Mouse (Mus musculus): Measurements from ENCODE around the gene Gli3. TPM values are rescaled to one million over a fixed set of nuclear protein-coding genes. Genes with fewer than 3 reads are reported as not detected.

Gli3 gene
- polyA plus RNA-seq, 1 experiment from 2014 or later: 7.0 TPM

DNA sequence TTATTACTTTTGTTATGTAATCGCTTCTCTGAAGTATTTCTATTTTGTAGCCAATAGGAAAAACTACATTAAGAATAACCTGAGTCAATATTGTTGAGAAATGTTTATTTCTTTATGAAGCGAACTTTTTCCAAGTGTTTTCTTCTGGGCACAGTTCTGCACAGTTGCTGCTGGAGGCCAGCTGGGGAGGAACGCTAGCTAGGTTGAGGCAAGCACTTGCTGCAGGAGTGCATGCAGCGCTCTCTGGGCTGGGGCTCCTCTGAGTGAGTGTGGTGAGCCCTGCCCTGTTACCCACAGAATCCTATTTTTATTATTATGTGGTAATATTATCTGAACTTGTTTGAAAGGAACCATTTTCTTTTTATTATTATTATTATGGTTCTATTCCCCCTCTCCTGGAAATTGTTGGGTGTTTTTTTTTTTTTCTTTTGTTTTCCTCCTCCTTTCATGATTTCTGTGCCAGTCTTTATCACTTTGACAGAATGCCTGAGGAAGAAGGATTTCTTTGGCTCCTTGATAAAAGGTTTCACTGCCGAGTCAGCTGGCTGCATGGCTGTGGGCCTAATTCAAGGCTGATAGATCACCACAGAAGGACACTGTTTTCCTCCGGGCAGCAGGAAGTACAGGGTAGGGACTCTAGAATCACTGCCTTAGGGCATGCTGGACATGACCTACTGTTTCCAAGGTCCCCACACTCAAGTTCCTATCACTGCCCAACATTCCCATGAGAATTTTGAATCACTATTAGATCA, 225.2 kb downstream of the Gli3 start:
- Histone ChIP-seq H3K27ac (replicated peaks in 1 of 2; ENCODE audit: control insufficient read depth in 1 of 2, insufficient read depth in 1 of 2, low read depth in 2 of 2, low read length in 2 of 2) (no peak overlapping the region), H3K36me3 (ENCODE audit: control insufficient read depth, insufficient read depth, low read length) (no peaks in the 10 kb centered on the region), H3K9ac (ENCODE audit: low read length) (no peak overlapping the region), H3K27me3 (ENCODE audit: control insufficient read depth, insufficient read depth, low read length) (no peaks in the 10 kb centered on the region), H3K9me3 (ENCODE audit: control insufficient read depth, low read length) (no peaks in the 10 kb centered on the region), H3K4me1 (ENCODE audit: control insufficient read depth in 2 of 2, insufficient read depth in 2 of 2, low read length in 2 of 2) (0 out of 4 replicates have a peak, but pooled peaks cover 0 to 3% of the 10 kb centered on the region in 2 experiments), H3K4me3 (ENCODE audit: control insufficient read depth in 1 of 2, insufficient read depth in 1 of 2, low read depth in 1 of 2, low read length in 2 of 2) (no peak overlapping the region), H3K4me2 (ENCODE audit: low read length) (no peak overlapping the region)
- no peak for ATAC-seq (ENCODE audit: insufficient number of reproducible peaks, insufficient read depth, low FRiP score, low read depth)
- WGBS: 63% methylated on average over 6 of the region's 6 CpGs

GRCm38 (mm10) chr13:15688826-15689501, 225.9 kb downstream of the Gli3 start:
- H3K27me3 ChIP-seq (ENCODE audit: control insufficient read depth, insufficient read depth, low read length): no peaks in the 10 kb centered on the region
- no peak overlapping the region for H3K4me2 ChIP-seq (ENCODE audit: low read length)
- ATAC-seq (ENCODE audit: insufficient number of reproducible peaks, insufficient read depth, low FRiP score, low read depth): no peak
- H3K4me3 ChIP-seq (ENCODE audit: control insufficient read depth in 1 of 2, insufficient read depth in 1 of 2, low read depth in 1 of 2, low read length in 2 of 2): no peak overlapping the region
- H3K9me3 ChIP-seq (ENCODE audit: control insufficient read depth, low read length): no peaks in the 10 kb centered on the region
- H3K4me1 ChIP-seq (ENCODE audit: control insufficient read depth in 2 of 2, insufficient read depth in 2 of 2, low read length in 2 of 2): 0 out of 4 replicates have a peak, but pooled peaks cover 0 to 3% of the 10 kb centered on the region in 2 experiments
- WGBS: 87% methylated on average over 5 of the region's 5 CpGs
- no peak overlapping the region for H3K27ac ChIP-seq (replicated peaks in 1 of 2; ENCODE audit: control insufficient read depth in 1 of 2, insufficient read depth in 1 of 2, low read depth in 2 of 2, low read length in 2 of 2)
- no peaks in the 10 kb centered on the region for H3K36me3 ChIP-seq (ENCODE audit: control insufficient read depth, insufficient read depth, low read length)
- H3K9ac ChIP-seq (ENCODE audit: low read length): no peak overlapping the region

DNA sequence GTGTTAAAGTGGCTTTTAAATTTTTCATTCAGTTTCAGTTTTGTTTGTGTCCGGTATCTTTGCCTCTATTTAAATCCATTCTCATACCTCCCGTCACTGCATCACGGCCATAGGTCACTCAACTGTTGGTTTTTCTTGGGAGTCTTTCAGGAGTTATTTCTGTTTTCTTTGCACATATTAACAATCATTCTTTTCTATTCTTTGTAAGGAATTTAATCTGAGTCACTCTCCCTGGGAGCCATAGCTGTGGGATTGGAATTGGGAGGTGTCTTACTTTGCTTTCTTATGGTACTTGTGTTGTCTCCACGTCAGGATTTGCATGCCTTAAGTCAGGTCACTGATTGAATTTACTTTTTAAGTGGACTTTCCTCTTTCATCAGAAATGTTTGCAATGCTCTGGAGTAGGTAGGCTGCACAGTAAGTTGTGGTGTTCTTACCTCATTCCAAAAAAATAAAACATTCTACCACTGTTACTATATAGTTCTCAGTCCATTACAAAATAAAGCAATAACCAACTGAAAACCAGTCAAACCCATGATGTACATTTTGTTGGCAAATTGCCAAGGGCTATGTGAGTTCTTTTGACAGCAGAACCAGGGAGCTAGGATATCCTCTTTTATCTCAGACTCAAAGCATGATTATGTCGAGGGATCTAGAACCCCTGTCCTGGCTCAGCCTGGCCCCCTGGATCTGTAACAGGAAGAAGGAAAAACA, 228.9 kb downstream of the Gli3 start:
- 52% methylated on average over 5 of the region's 5 CpGs for WGBS
- Histone ChIP-seq H3K36me3 (ENCODE audit: control insufficient read depth, insufficient read depth, low read length) (no peaks in the 10 kb centered on the region), H3K4me1 (ENCODE audit: control insufficient read depth in 2 of 2, insufficient read depth in 2 of 2, low read length in 2 of 2) (0 out of 4 replicates have a peak, but pooled peaks cover 0 to 3% of the 10 kb centered on the region in 2 experiments), H3K9ac (ENCODE audit: low read length) (no peak overlapping the region), H3K9me3 (ENCODE audit: control insufficient read depth, low read length) (no peaks in the 10 kb centered on the region), H3K27ac (replicated peaks in 1 of 2; ENCODE audit: control insufficient read depth in 1 of 2, insufficient read depth in 1 of 2, low read depth in 2 of 2, low read length in 2 of 2) (no peak overlapping the region), H3K4me2 (ENCODE audit: low read length) (no peak overlapping the region), H3K4me3 (ENCODE audit: control insufficient read depth in 1 of 2, insufficient read depth in 1 of 2, low read depth in 1 of 2, low read length in 2 of 2) (no peak overlapping the region), H3K27me3 (ENCODE audit: control insufficient read depth, insufficient read depth, low read length) (no peaks in the 10 kb centered on the region)
- ATAC-seq (ENCODE audit: insufficient number of reproducible peaks, insufficient read depth, low FRiP score, low read depth): no peak

GRCm38 (mm10) chr13:15692465-15692809, 229.4 kb downstream of the Gli3 start:
- no peak for ATAC-seq (ENCODE audit: insufficient number of reproducible peaks, insufficient read depth, low FRiP score, low read depth)
- Histone ChIP-seq H3K36me3 (ENCODE audit: control insufficient read depth, insufficient read depth, low read length) (no peaks in the 10 kb centered on the region), H3K27ac (replicated peaks in 1 of 2; ENCODE audit: control insufficient read depth in 1 of 2, insufficient read depth in 1 of 2, low read depth in 2 of 2, low read length in 2 of 2) (no peak overlapping the region), H3K9me3 (ENCODE audit: control insufficient read depth, low read length) (no peaks in the 10 kb centered on the region), H3K27me3 (ENCODE audit: control insufficient read depth, insufficient read depth, low read length) (no peaks in the 10 kb centered on the region), H3K4me3 (ENCODE audit: control insufficient read depth in 1 of 2, insufficient read depth in 1 of 2, low read depth in 1 of 2, low read length in 2 of 2) (no peak overlapping the region), H3K9ac (ENCODE audit: low read length) (no peak overlapping the region), H3K4me1 (ENCODE audit: control insufficient read depth in 2 of 2, insufficient read depth in 2 of 2, low read length in 2 of 2) (0 out of 4 replicates have a peak, but pooled peaks cover 0 to 3% of the 10 kb centered on the region in 2 experiments), H3K4me2 (ENCODE audit: low read length) (no peak overlapping the region)

DNA sequence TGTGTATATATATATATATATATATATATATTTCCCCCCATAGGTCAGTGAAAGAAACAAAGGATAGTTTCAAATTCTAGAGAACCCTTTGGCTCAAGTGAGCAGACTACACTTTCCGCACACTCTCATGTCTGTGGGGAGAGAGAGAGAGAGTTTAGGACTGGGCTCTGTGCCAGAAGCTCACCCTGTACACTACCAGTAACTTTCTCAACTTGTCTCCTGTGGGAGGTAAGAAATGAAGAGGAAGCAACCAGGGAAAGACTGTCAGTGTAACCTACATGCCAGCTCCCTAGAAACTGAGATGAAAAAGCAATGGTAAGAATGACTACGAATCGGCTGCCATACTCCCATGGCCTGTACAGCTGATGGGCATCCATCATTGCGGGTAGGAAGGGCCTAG, 235.2 kb downstream of the Gli3 start:
- Histone ChIP-seq H3K4me2 (ENCODE audit: low read length) (no peak overlapping the region), H3K9ac (ENCODE audit: low read length) (no peak overlapping the region), H3K36me3 (ENCODE audit: control insufficient read depth, insufficient read depth, low read length) (no peaks in the 10 kb centered on the region), H3K27me3 (ENCODE audit: control insufficient read depth, insufficient read depth, low read length) (no peaks in the 10 kb centered on the region), H3K4me3 (ENCODE audit: control insufficient read depth in 1 of 2, insufficient read depth in 1 of 2, low read depth in 1 of 2, low read length in 2 of 2) (no peak overlapping the region), H3K9me3 (ENCODE audit: control insufficient read depth, low read length) (no peaks in the 10 kb centered on the region), H3K4me1 (ENCODE audit: control insufficient read depth in 2 of 2, insufficient read depth in 2 of 2, low read length in 2 of 2) (no peaks in the 10 kb centered on the region), H3K27ac (replicated peaks in 1 of 2; ENCODE audit: control insufficient read depth in 1 of 2, insufficient read depth in 1 of 2, low read depth in 2 of 2, low read length in 2 of 2) (no peak overlapping the region)
- ATAC-seq (ENCODE audit: insufficient number of reproducible peaks, insufficient read depth, low FRiP score, low read depth): no peak
- WGBS: 67% methylated on average over 4 of the region's 4 CpGs

GRCm38 (mm10) chr13:15699116-15699515, 236.1 kb downstream of the Gli3 start:
- Histone ChIP-seq H3K36me3 (ENCODE audit: control insufficient read depth, insufficient read depth, low read length) (no peaks in the 10 kb centered on the region), H3K4me2 (ENCODE audit: low read length) (no peak overlapping the region), H3K4me1 (ENCODE audit: control insufficient read depth in 2 of 2, insufficient read depth in 2 of 2, low read length in 2 of 2) (no peaks in the 10 kb centered on the region), H3K27ac (replicated peaks in 1 of 2; ENCODE audit: control insufficient read depth in 1 of 2, insufficient read depth in 1 of 2, low read depth in 2 of 2, low read length in 2 of 2) (no peak overlapping the region), H3K27me3 (ENCODE audit: control insufficient read depth, insufficient read depth, low read length) (no peaks in the 10 kb centered on the region), H3K4me3 (ENCODE audit: control insufficient read depth in 1 of 2, insufficient read depth in 1 of 2, low read depth in 1 of 2, low read length in 2 of 2) (no peak overlapping the region), H3K9ac (ENCODE audit: low read length) (no peak overlapping the region), H3K9me3 (ENCODE audit: control insufficient read depth, low read length) (no peaks in the 10 kb centered on the region)
- no peak for ATAC-seq (ENCODE audit: insufficient number of reproducible peaks, insufficient read depth, low FRiP score, low read depth)
- 84% methylated on average over 6 of the region's 6 CpGs for WGBS

GRCm38 (mm10) chr13:15704669-15705068, 241.6 kb downstream of the Gli3 start:
- WGBS: 82% methylated on average over 8 of the region's 8 CpGs
- no peaks in the 10 kb centered on the region for H3K27me3 ChIP-seq (ENCODE audit: control insufficient read depth, insufficient read depth, low read length)
- H3K4me1 ChIP-seq (ENCODE audit: control insufficient read depth in 2 of 2, insufficient read depth in 2 of 2, low read length in 2 of 2): peaks cover 7 to 11% of the 10 kb centered on the region in 2 experiments; a peak in 3 of 4 replicates
- no peaks in the 10 kb centered on the region for H3K9me3 ChIP-seq (ENCODE audit: control insufficient read depth, low read length)
- H3K4me3 ChIP-seq (ENCODE audit: control insufficient read depth in 1 of 2, insufficient read depth in 1 of 2, low read depth in 1 of 2, low read length in 2 of 2): no peak overlapping the region
- no peaks in the 10 kb centered on the region for H3K36me3 ChIP-seq (ENCODE audit: control insufficient read depth, insufficient read depth, low read length)
- ATAC-seq (ENCODE audit: insufficient number of reproducible peaks, insufficient read depth, low FRiP score, low read depth): no peak
- H3K27ac ChIP-seq (replicated peaks in 1 of 2; ENCODE audit: control insufficient read depth in 1 of 2, insufficient read depth in 1 of 2, low read depth in 2 of 2, low read length in 2 of 2): no peak overlapping the region
- H3K4me2 ChIP-seq (ENCODE audit: low read length): no peak overlapping the region
- no peak overlapping the region for H3K9ac ChIP-seq (ENCODE audit: low read length)

Data from heart, embryonic 14.5 days (tissue).